Mouse (Mus musculus) large intestine, adult 2 months (tissue): ENCODE measurements at regions not wholly inside any gene's neighbourhood (a gene's known extent, or its start where the extent isn't known, plus 50 kb on each side); places are given as distances from the start of the nearest gene placed in this dataset.

Source experiments
- DNase-seq: peaks from one replicate; pipeline ENCODE4 v3.0.0-alpha.2; 2012; ENCODE audit warnings: low read depth, low spot score
- WGBS: fragments of 180-500 bp; shearing (Covaris S2); methylation state at CpG from one replicate; pipeline ENCODE4 v1.1.7; 2018; 5-methylcytosine and 5-hydroxymethylcytosine counted together

DNA sequence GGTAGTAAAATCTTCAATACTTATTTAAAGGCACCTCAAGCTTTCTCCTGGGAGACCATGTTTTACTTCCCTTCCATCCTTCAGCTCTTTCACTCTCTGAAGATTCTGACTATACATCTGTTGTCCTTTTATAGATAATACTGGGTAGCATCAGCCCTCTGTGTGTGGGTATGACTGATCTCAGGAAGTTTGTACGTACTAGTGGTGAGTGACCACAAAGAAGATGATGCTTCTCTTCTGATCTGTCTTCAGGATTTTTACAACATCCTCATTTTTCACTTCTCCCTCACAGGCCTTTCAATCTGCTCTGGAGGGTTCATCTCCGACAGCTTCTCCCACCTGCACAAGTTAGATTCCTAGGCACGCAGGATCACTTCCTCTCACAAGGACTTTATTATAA is 119.4 kb upstream of the Acvr2a start:
- no peak for DNase-seq
- 89% methylated on average over 3 of the region's 3 CpGs for WGBS

DNA sequence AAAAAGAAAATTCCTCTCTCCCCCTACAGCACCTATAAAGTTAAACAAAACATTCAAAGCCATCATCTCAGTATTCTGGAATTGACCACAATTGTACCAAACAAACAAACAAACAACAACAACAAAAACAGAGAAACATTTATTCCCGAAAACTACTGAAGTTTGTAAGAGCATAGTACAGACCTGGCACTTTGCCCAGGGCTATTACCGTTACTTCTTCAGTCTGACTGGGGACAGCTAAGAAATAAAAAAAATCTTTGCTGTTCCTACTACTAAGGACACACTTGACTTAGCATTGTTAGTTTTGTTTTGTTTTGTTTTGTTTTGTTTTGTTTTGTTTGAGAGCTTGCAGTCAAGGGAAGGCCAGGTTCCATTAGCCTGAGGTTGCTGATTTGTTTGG is 113.0 kb upstream of the Acvr2a start:
- WGBS: 24% methylated on average over 2 of the region's 2 CpGs
- DNase-seq: no peak

DNA sequence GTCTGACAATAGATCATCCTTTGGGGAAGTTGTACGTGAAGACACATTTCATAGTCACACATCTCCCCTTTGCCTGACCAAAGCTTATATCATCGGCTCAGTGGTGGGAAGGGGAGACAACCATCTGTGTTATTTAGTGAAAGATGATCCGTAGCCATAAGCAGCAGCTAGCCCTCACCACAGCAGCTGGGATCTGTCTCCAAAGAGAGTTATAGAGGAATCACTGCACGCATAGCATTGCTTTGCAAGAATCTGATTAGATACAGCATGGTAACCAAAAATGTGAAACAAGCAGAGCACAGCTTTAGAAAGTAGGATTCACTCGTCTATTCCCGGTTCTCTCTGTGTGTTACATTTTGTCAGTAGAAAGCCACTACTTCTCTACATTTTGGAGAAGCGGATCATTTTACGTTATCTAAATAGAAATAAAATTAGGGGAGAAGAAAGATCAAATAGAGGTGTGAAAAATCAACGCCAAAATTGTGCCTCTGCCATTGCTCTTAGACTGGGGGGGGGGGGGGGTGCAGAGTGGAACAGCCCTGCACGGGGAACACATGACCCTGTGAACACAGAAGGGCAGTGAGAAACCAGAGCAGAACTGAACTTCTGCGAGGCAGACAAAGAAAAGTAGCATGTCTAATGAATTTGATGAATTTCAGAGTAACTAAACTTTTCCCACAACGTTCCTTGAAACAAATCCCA is 108.7 kb upstream of the Acvr2a start:
- DNase-seq: no peak
- 73% methylated on average over 12 of the region's 12 CpGs for WGBS

DNA sequence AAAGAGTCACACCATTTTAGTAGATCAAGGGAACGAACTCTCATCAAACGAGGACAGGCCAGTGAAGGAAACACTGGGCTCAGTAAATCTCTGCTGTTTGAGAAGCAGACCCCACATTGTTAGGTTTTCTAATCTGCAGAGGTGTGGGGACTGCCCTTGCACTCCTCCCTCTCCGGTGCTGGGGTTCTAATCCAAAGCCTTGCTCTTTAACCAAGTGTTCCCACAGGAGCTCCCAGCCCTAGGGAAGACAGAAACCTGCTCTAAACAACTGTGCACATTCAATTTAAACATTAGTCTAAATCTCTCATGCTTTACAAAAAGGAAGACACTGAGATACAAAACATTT is 108.1 kb upstream of the Acvr2a start:
- 80% methylated on average over 3 of the region's 3 CpGs for WGBS
- no peak for DNase-seq

DNA sequence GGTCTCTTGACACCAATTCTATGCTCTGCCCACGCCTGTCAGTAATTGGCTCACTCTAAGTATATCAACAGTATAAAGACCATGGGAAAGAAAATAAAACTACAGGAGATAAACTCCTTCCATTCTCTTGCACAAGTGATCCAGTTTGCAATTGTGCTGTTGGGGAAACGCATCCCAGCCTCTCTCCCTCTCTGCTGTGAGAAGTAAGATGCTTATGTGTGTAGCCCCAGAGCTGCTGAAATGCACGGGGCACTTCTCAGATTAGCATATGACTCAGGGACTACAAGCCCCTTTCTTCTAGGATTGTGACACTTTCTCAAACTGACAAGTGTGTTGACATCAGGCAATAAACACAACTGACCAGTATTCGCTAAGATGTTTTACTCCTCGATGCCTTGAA is 107.7 kb upstream of the Acvr2a start:
- no peak for DNase-seq
- WGBS: 42% methylated on average over 5 of the region's 5 CpGs

DNA sequence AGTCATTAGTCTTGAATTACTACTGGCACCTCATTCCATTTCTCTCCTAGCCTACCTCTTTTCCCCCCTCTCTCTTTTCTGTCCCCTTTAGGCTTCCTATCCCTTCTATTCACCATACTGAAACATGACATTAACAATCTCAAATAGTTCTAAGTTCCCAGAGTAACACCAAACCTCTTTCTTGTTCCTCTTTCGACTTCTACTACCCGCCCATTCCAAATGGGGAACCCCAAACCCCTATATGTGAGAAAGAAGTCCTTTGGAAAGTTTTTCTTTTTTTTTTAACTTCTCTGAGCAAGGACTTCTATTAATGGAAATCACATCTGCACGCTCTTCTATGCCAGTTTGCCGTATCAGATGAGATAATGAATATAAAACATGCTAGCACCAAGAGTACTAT is 97.7 kb upstream of the Acvr2a start:
- no peak for DNase-seq
- WGBS: 92% methylated on average over 4 of the region's 4 CpGs

DNA sequence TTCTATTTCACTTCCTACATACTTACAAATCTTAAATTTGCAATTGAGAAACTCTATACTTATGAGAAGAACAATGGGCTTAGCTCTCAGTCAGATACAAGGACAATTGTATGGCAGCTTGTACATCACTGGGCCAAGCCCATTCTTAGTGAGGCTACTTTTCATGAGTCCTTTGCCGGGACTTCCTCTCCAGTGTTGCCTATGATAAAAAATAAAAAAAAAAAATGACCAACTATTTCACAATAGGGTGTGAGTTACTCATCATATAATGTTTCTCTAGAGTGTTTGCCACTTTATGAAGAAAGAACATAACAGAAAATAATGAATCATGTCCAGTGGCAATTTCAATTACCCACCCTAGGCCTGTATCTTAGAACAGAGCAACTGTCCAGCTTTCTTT is 96.1 kb upstream of the Acvr2a start:
- DNase-seq: no peak
- 70% methylated on average over 1 of the region's 1 CpGs for WGBS

DNA sequence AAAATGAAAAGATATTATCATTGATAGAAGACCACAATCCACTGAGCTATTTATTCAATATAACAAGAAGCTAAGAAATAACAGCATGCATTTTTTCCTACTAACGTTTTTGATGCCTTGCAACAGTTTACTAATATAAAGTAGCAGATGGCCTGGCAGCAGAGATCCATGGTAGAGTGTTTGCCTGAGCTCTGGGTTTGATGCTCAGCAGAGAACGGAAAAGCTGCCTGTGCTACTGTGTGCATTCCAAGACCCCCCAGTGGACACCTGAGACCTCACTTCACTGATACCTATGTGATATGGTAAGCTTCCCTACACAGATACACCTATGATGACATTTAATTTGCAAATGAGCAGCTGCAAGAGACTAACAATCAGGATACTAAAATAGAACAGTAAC is 95.6 kb upstream of the Acvr2a start:
- 74% methylated on average over 2 of the region's 2 CpGs for WGBS

DNA sequence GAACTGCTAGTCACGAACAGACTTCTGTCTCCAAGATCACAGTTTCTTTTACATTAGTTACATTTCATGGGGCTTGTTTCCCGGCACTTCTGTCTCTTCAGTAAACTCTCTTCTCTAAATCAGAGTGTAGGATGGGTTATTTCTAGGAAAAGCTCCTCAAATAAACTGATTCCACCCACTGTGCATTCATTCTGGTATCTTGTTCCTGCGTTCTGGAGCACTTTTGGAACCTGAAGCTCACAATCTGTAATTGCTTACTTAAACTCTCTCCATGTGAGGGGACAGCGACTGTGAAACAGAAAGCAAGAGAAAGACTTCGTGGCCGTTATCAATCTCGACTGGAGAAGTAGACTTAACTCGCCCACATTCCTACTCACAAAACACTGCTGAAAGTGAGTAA is 83.1 kb upstream of the Acvr2a start:
- 35% methylated on average over 8 of the region's 8 CpGs for WGBS
- no peak for DNase-seq

More for the DNA sequence above, 95.6 kb upstream of the Acvr2a start:
- DNase-seq: no peak

DNA sequence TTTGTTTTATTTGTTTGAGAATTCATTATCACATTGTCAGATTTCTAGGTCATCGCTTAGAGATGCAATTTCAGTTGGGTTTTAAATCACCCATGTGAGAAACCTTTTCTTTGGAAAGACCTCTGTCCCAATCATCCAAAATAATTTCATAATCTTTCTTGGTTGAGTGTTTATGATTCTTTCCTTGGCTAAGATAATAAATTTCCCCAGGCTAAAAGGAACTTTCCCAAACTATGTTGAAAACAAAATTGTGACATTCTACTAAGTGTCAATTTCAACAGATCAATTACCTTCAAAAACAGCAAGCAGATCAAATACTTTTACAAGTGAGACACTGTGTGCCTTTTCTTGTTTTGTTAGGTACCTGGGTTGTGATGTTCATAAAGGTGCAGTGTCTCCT is 80.0 kb upstream of the Acvr2a start:
- WGBS: 92% methylated on average over 1 of the region's 1 CpGs

DNA sequence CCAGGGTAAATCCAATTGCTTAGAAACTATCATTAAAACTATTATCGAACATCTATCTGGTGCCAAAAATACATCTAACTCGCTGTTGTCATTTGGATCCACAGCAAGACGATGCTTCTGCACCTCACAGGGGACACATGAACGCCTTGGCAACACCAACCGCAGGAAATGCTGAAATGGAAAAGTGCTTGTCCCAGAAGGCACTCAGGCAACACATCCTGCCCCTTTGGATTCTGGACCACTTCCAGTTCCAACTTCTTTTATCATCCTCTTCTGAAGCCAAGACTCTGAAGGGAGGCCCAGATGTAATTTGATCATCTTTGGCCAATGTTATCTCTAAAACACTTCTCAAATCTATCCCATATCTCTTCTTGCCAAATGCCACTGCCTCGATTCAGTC is 79.4 kb upstream of the Acvr2a start:
- 85% methylated on average over 6 of the region's 6 CpGs for WGBS

More for the DNA sequence above, 80.0 kb upstream of the Acvr2a start:
- DNase-seq: no peak

DNA sequence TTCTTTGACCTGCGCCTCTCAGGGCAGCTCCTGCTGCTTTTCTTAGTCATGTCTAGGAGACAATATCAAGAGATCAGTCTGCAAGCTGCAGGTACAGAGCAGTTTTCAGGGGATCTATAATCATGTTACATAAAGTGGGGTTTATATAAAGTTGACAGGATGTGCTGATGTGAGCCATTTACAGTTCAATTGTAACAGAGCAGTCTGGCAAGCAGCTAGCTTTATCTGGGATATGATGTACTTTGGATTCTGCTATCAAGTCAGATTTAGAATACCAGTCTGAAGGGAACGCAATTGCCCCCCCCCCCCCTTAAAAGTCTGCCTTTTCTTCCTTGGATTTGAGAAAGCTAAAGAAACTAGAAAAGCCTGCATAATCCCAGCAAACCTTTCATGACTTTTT is 77.6 kb upstream of the Acvr2a start:
- DNase-seq: no peak
- 54% methylated on average over 2 of the region's 2 CpGs for WGBS

More for the DNA sequence above, 79.4 kb upstream of the Acvr2a start:
- no peak for DNase-seq
